Mouse (Mus musculus) adrenal gland, postnatal 4 days (tissue): ENCODE measurements around the gene Tsnax. TPM values are rescaled to one million over a fixed set of nuclear protein-coding genes. Genes with fewer than 3 reads are reported as not detected.
A peak's percentile ranks its signal among the peaks of the same experiment; 100 is the strongest.

Source experiments
- DNase-seq, 2 experiments: peaks; one replicate each; pipeline ENCODE4 v3.0.0; 2021 to 2022; ENCODE audit warnings: low spot score in 2 of 2, mixed read lengths in 2 of 2
- long read RNA-seq, 2 experiments: library from polyadenylated mRNA; stranded (forward); transcript quantifications; one replicate each; pipeline ENCODE4 v2.0.0; 2021
- total RNA-seq, 2 experiments: library from RNA; stranded (reverse); gene quantifications; 2 replicates each; pipeline ENCODE4 v1.2.3; 2021

The Tsnax gene
- 10 to 100 TPM; 83.6 to 88.4 TPM for total RNA-seq
- long read RNA-seq, experiment 1, transcript Tsnax-201 (6 exons, 2,391 nt), result major isoform, 158 of 172 reads
- long read RNA-seq, experiment 1, partial matches to known transcripts, result 7 of 172 reads
- long read RNA-seq, experiment 1, other reads (novel, unspliced or antisense), result 7 of 172 reads
- long read RNA-seq, experiment 2, transcript Tsnax-202 (5 exons, 2,169 nt), result minor isoform, 5 of 284 reads
- long read RNA-seq, experiment 2, transcript Tsnax-201 (6 exons, 2,391 nt), result major isoform, 262 of 284 reads
- long read RNA-seq, experiment 2, partial matches to known transcripts, result 3 of 284 reads
- long read RNA-seq, experiment 2, other reads (novel, unspliced or antisense), result 14 of 284 reads

- DNase-seq, result peak; percentile 80 to 85
Observed at GRCm38 (mm10) chr8:125012695-125013627, at the start of gene Tsnax. Gene Tsnax (plus strand): TSS chr8:125012997.

DNA sequence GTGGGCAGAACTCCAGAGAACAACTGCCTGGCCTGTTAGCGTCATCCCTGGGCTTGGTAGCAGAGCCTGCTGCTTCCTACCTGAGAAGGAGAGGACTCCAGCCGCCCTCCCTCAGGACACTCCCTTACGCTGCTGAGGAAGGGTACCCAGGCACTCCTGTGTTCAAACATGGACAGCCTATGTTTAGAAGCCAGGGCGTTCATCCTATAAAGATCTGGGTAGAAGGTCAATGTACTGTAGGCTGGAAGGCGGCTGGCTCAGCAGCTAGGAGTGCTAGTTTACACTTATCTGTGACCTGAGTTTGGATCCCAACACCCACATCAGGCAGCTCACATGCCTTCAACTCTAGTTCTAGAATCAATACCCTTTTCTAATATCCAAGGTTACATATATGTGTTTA is 49.6 kb upstream of the Tsnax start:
- DNase-seq, result no peak

DNA sequence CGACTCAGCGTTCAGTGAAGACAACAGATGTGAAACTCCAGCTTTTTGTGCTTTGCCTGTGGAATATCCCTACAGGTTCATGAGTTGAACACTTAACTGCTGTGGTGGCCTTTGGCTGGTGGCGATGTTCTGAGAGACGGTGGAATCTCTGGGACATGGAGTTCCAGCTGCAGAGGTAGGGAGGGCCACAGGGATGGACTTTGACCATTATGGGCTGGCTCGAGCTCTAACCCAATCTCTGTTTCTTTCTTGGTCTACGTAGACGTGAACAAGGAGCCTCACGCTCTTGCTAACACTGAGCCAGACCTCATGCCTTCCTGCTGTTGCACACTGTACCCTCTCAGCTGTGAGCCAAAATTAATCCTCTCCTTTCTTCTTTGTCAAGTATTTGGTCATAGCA is 47.8 kb upstream of the Tsnax start:
- no peak for DNase-seq

DNA sequence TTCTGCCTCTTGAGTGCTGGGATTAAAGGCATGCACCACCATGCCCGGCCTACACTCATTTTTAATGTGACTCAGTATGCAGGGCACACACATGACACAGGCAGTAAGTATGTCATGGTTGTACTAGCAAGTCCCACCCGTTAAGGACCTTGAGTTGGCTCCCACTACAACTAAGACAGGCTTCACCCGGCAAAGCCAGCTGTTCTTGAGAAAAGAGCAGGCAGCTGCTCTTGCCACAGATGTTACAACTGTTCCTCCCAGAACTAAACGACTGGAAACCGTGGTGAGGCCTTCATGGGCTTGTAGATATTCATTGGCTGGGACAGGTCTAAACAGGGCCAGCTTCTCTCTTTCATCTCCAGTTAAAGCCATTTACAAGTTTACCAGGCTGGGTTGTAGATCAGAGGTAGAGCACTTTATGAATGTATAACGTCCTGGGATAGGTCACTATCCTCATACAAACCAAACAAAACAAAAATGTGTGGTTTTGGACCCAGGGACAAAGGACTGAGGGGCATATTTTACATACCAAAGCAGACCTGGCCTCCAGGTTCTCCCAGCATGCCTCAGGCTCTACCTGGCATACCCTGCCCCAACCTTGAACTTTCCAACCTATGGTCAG is 42.4 kb upstream of the Tsnax start:
- no peak for DNase-seq

DNA sequence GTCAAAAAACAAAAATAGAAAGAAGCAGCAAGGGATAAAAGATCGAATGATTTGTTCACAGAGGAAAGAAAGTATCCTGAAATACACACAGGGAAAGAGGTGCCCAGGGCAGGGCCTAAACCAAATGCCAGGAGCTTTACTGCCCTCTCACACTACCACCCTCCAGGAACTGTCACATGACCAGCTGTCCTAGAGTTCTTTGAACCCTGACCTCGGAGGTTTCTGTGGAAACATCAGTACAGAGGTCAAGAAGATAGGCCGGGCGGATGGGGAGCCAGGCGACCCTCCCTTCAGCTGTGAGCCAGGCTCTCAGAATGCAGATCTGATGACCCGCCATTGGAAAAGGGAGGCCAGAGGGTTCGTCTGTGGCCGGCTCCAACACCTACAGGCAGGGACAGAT is 39.6 kb upstream of the Tsnax start:
- no peak for DNase-seq

DNA sequence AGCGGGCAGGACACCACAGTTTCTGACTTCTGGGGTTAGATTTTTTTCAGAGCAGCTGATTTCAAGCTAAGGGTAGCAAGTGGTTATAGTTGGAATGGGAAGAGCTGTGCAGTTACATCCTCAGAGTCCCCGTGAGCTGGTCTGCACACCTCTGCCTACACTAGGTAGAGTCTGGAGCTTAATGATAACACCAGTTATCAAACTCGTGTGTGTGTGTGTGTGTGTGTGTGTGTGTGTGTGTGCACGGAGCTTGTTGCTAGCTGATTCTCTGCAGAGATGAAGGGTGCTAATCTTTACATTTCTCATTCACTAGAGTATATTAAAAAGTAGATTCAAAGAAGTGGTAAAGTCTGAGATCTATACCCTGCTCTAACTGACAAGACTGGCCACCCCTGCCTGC is 38.5 kb upstream of the Tsnax start:
- DNase-seq, result no peak

DNA sequence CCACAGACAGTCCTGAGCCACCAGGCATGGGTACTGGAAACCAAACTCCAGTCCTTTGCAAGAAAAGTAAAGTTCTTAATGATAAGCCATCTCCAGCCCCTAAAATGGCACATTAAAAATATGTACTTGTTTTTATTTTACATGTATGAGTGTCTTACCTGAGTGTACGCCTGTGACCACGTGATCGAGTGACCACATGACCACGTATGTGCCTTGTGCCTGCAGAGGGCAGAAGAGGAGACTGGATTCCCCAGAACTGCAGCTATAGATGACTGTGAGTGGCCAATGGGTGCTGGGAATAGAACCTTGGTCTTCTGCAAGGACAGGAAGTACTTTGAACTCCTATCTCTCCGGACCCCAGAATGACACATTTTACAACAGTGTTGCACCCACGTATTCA is 36.6 kb upstream of the Tsnax start:
- no peak for DNase-seq

- no peak for DNase-seq
Observed at GRCm38 (mm10) chr8:124978026-124978425, 34.8 kb upstream of the Tsnax start.

DNA sequence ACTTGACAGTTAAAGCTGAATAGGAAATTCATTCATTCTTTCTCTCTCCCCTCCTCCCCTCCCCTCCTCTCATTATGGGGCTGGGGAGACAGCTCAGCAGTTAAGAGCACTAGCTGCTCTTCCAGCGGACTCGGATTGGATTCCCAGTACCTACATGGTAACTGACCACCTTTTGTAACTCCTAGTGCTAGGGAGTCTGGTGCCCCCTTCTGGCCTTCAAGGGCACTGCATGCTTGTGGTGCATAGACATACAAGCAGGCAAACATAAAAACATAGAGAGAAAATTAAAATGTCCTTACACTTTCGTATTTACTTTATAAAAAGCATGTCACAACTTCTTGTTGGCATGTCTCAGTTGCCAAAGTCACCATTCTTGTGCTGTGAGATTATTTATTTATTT is 32.8 kb upstream of the Tsnax start:
- DNase-seq, result no peak

DNA sequence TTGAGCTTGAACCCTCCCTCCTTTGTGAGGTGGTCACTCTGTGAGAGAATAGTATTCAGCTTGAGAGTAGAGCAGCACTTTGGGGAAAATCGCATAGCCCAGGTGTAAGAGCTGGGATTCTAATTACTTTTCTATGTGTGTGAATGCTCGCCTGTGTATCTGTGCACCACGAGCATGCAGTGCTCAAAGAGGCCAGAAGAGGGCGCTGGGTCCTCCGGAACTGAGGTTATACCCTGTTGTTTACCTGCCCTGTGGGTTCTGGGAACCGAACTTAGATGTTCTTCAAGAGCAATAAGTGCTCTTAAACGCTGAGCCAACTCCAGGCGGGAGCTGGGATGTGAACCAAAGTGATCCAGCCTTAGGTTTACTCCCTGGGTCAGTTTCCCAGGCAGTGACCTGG is 32.0 kb upstream of the Tsnax start:
- DNase-seq, result no peak

DNA sequence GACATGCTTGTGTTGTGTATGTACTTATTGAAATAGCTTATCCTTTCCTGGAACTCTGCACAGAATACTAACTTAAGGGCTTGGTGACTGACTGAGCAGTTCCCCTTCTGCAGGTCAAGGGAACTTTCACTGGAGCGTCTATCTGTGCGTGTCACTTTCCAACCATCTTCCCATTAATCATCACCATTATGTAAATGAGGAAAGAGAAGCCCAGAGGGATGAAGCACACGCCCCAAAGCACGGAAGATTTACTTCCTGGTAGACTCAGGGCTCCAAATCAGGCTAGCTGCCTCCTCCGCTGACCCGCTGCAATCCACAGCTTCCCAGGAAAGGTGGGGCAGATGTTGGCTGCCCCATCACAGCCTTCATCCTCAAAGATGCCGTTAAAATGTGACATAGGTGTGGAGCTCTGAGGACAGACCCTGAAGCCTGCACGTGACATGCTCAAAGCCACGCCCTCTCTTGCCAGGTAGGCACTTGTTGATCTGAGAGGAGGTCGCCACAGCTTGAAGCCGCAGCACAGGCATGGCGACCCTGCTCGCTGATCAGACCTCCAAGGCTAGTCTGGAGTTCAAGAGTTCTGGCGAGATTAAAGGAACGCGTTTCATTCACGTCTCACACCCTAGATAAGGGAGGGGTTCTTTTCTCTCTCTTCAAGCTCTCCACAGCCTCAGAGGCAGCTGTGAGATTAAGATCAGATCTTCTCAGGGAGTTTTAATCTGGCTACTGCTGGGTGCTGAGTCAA is 21.7 kb upstream of the Tsnax start:
- no peak for DNase-seq

- DNase-seq, result no peak
Observed at GRCm38 (mm10) chr8:124991668-124991926, 21.2 kb upstream of the Tsnax start.

DNA sequence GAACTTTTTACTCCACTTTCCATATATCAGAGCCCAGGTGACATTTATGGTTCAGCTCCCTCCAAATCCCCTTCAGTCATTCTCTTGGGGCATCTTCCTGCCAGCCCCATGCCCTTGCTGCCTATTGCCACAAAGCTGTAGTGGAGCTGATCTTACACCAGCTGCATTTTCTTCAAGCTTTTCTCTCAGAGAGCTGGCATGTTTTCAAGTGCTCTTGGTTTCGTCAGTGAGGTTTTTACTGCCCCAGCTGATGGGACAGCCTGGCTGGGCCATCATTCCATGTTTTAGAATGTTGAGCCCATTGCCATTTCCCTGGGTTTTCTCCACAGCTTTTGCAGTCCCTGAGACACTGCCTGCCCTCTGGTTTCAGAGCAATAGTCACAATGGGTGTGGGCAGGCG is 17.0 kb upstream of the Tsnax start:
- DNase-seq, result no peak

- no peak for DNase-seq
Observed at GRCm38 (mm10) chr8:125024085-125024484, 11.3 kb downstream of the Tsnax start.

- no peak for DNase-seq
Observed at GRCm38 (mm10) chr8:125027211-125027610, 14.4 kb downstream of the Tsnax start.

GRCm38 (mm10) chr8:125028841-125029240 is 16.0 kb downstream of the Tsnax start:
- no peak for DNase-seq

DNA sequence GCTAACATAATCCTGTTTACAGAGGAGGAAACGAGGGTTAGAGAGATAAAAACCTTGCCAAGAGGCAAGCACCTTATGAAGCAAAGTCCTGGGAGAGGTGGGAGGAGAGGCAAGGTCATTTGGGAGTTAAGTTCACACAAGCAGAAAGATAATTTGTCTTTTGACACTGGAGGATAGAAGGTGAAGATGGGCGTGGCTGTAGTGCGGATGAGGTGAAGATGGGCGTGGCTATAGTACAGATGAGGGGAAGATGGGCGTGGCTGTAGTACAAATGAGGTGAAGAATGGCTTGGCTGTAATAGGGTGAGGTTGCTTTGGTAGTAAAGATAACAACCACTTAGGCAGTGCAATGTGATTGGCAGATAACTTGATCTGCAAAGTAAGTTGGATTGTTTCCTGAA is 18.5 kb downstream of the Tsnax start:
- no peak for DNase-seq

DNA sequence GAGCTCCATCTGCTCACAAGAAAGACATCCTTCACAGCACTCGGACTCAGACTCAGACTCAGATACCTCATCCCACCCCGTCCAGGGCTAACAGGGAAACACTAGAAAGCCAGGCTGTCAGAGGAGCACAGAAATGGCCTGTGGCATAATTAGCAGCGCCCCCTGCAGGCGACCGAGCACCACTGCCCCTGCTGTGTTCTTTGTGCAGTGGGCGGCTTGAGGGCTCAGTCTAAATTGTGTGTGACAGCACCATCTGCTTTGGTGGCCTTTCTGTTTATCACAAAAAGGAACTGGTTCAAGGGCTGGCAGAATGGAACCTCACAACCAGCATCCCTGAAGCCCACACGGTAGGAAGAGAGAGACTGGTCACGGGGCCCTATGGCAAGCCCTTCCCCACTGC is 21.9 kb downstream of the Tsnax start:
- peak; percentile 35 to 61 for DNase-seq

- no peak for DNase-seq
Observed at GRCm38 (mm10) chr8:125037081-125037480, 24.3 kb downstream of the Tsnax start.

GRCm38 (mm10) chr8:125038731-125039130 is 25.9 kb downstream of the Tsnax start:
- DNase-seq, result no peak

DNA sequence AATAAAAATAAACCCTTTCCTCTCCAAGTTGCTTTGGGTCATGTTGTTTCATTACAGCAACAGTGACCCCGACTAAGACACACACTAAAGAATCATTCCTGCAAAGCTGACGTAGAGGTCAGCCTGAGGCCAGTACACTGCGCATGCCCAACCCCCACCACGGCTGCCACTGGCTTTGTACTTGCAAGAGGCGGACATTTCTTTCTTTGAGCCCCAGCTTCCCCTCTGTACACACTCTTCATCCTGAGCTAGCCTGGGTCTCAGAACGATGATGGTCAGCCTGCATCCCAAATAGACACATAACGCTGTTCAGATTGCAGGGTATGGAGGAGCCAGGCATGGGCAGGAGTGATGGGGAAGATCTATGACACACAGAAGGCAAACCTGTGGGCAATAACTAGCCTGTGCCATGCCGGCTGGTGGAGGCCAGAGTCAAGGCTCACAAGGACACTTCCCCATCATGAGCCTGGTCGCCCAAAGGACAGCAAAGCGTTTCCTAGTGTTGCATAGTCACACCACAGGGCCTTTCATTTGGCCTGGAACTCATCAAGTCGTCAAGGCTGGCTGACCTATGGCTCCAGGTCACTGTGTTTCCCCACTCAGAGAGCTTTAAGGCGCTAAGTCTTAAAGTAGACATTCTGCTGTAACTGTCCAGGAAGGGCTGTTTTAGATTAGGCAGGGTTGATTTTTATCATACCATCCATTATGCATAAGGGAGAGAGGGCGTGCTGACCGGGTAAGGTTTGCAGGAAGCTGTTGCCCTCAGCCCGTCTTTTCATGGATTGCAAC is 28.0 kb downstream of the Tsnax start:
- DNase-seq, result no peak
